Mouse (Mus musculus): Measurements from ENCODE around the gene Mllt1.

GRCm38 (mm10) chr17:56974708-56975240, 39.6 kb upstream of the Mllt1 start:
- TF ChIP-seq GATA1 (IDR thresholded peaks at IDR 0.05; ENCODE audit: borderline replicate concordance, low read length) = no peak
- no peak for TF ChIP-seq FLI1 (IDR thresholded peaks at IDR 0.05; ENCODE audit: low read length)
